Mouse (Mus musculus): ENCODE measurements around the gene Gpr108. TPM values are rescaled to one million over a fixed set of nuclear protein-coding genes. Genes with fewer than 3 reads are reported as not detected.

Gene Gpr108
- polyA plus RNA-seq, 1 experiment, result 14.2 TPM

- Histone ChIP-seq H3K4me3 (ENCODE audit: low read depth, low read length) (no peak overlapping the region), H3K27me3 (ENCODE audit: control insufficient read depth, insufficient read depth, low read length, poor library complexity, severe bottlenecking) (no peaks in the 10 kb centered on the region), H3K27ac (ENCODE audit: insufficient read depth, low read length) (no peak overlapping the region), H3K9ac (ENCODE audit: low read depth, poor library complexity, severe bottlenecking) (no peak overlapping the region), H3K9me3 (replicated peaks; ENCODE audit: control insufficient read depth, insufficient read depth, low read length, poor library complexity, severe bottlenecking) (no peaks in the 10 kb centered on the region), H3K36me3 (ENCODE audit: control insufficient read depth, insufficient read depth, low read length, poor library complexity, severe bottlenecking) (no peaks in the 10 kb centered on the region), H3K4me1 (ENCODE audit: control insufficient read depth, insufficient read depth, low read length) (no peaks in the 10 kb centered on the region)
- TF ChIP-seq CTCF (IDR thresholded peaks at IDR 0.05; ENCODE audit: low read depth, low read length) (no peak), EP300 (IDR thresholded peaks at IDR 0.05; ENCODE audit: insufficient read depth, low read depth, low read length) (no peak), POLR2A (IDR thresholded peaks at IDR 0.05; ENCODE audit: insufficient read depth, low read length) (no peak)
Observed at GRCm38 (mm10) chr17:57201841-57202724, 46.2 kb downstream of the Gpr108 start.

- Histone ChIP-seq H3K27ac (ENCODE audit: insufficient read depth, low read length) (no peak overlapping the region), H3K9ac (ENCODE audit: low read depth, poor library complexity, severe bottlenecking) (no peak overlapping the region), H3K36me3 (ENCODE audit: control insufficient read depth, insufficient read depth, low read length, poor library complexity, severe bottlenecking) (no peaks in the 10 kb centered on the region), H3K9me3 (replicated peaks; ENCODE audit: control insufficient read depth, insufficient read depth, low read length, poor library complexity, severe bottlenecking) (no peaks in the 10 kb centered on the region), H3K4me3 (ENCODE audit: low read depth, low read length) (no peak overlapping the region), H3K27me3 (ENCODE audit: control insufficient read depth, insufficient read depth, low read length, poor library complexity, severe bottlenecking) (no peaks in the 10 kb centered on the region), H3K4me1 (ENCODE audit: control insufficient read depth, insufficient read depth, low read length) (no peaks in the 10 kb centered on the region)
- no peak for TF ChIP-seq POLR2A (IDR thresholded peaks at IDR 0.05; ENCODE audit: insufficient read depth, low read length)
- TF ChIP-seq EP300 (IDR thresholded peaks at IDR 0.05; ENCODE audit: insufficient read depth, low read depth, low read length), result no peak
- no peak for TF ChIP-seq CTCF (IDR thresholded peaks at IDR 0.05; ENCODE audit: low read depth, low read length)
Observed at GRCm38 (mm10) chr17:57198252-57198651, 50.0 kb downstream of the Gpr108 start.

- Histone ChIP-seq H3K4me3 (ENCODE audit: low read depth, low read length) (no peak overlapping the region), H3K9ac (ENCODE audit: low read depth, poor library complexity, severe bottlenecking) (no peak overlapping the region), H3K27ac (ENCODE audit: insufficient read depth, low read length) (no peak overlapping the region), H3K4me1 (ENCODE audit: control insufficient read depth, insufficient read depth, low read length) (no peaks in the 10 kb centered on the region), H3K36me3 (ENCODE audit: control insufficient read depth, insufficient read depth, low read length, poor library complexity, severe bottlenecking) (no peaks in the 10 kb centered on the region), H3K9me3 (replicated peaks; ENCODE audit: control insufficient read depth, insufficient read depth, low read length, poor library complexity, severe bottlenecking) (no peaks in the 10 kb centered on the region), H3K27me3 (ENCODE audit: control insufficient read depth, insufficient read depth, low read length, poor library complexity, severe bottlenecking) (no peaks in the 10 kb centered on the region)
- no peak for TF ChIP-seq CTCF (IDR thresholded peaks at IDR 0.05; ENCODE audit: low read depth, low read length)
- no peak for TF ChIP-seq POLR2A (IDR thresholded peaks at IDR 0.05; ENCODE audit: insufficient read depth, low read length)
- TF ChIP-seq EP300 (IDR thresholded peaks at IDR 0.05; ENCODE audit: insufficient read depth, low read depth, low read length), result no peak
Observed at GRCm38 (mm10) chr17:57195326-57196010, 52.8 kb downstream of the Gpr108 start.

- Histone ChIP-seq H3K4me3 (ENCODE audit: low read depth, low read length) (no peak overlapping the region), H3K36me3 (ENCODE audit: control insufficient read depth, insufficient read depth, low read length, poor library complexity, severe bottlenecking) (no peaks in the 10 kb centered on the region), H3K9ac (ENCODE audit: low read depth, poor library complexity, severe bottlenecking) (no peak overlapping the region), H3K27me3 (ENCODE audit: control insufficient read depth, insufficient read depth, low read length, poor library complexity, severe bottlenecking) (no peaks in the 10 kb centered on the region), H3K4me1 (ENCODE audit: control insufficient read depth, insufficient read depth, low read length) (no peaks in the 10 kb centered on the region), H3K9me3 (replicated peaks; ENCODE audit: control insufficient read depth, insufficient read depth, low read length, poor library complexity, severe bottlenecking) (no peaks in the 10 kb centered on the region), H3K27ac (ENCODE audit: insufficient read depth, low read length) (no peak overlapping the region)
- TF ChIP-seq CTCF (IDR thresholded peaks at IDR 0.05; ENCODE audit: low read depth, low read length) (no peak), EP300 (IDR thresholded peaks at IDR 0.05; ENCODE audit: insufficient read depth, low read depth, low read length) (no peak), POLR2A (IDR thresholded peaks at IDR 0.05; ENCODE audit: insufficient read depth, low read length) (no peak)
Observed at GRCm38 (mm10) chr17:57194771-57195170, 53.5 kb downstream of the Gpr108 start.

- no peak within 1 kb of the TSS for H3K9ac ChIP-seq (ENCODE audit: low read depth, poor library complexity, severe bottlenecking)
Observed at GRCm38 (mm10) chr17:57194041-57194507, 54.2 kb downstream of the Gpr108 start, which contains the start of gene Tnfsf14. Gene Tnfsf14, minus strand, starts transcription at chr17:57194177.

More at GRCm38 (mm10) chr17:57194041-57194507, 54.2 kb downstream of the Gpr108 start, which contains the start of gene Tnfsf14:
- H3K27me3 ChIP-seq (ENCODE audit: control insufficient read depth, insufficient read depth, low read length, poor library complexity, severe bottlenecking), result no peaks in the 10 kb centered on the region
- TF ChIP-seq POLR2A (IDR thresholded peaks at IDR 0.05; ENCODE audit: insufficient read depth, low read length), result no peak
- TF ChIP-seq CTCF (IDR thresholded peaks at IDR 0.05; ENCODE audit: low read depth, low read length), result no peak
- TF ChIP-seq EP300 (IDR thresholded peaks at IDR 0.05; ENCODE audit: insufficient read depth, low read depth, low read length), result no peak
- H3K4me1 ChIP-seq (ENCODE audit: control insufficient read depth, insufficient read depth, low read length), result no peaks in the 10 kb centered on the region
- H3K4me3 ChIP-seq (ENCODE audit: low read depth, low read length), result no peak within 1 kb of the TSS
- no peak within 1 kb of the TSS for H3K27ac ChIP-seq (ENCODE audit: insufficient read depth, low read length)
- H3K9me3 ChIP-seq (replicated peaks; ENCODE audit: control insufficient read depth, insufficient read depth, low read length, poor library complexity, severe bottlenecking), result no peaks in the 10 kb centered on the region
- H3K36me3 ChIP-seq (ENCODE audit: control insufficient read depth, insufficient read depth, low read length, poor library complexity, severe bottlenecking), result no peaks in the 10 kb centered on the region

All from ES-Bruce4 (cell line).